Mouse (Mus musculus) liver, adult 2 months (tissue): ENCODE measurements at regions not wholly inside any gene's neighbourhood (a gene's known extent, or its start where the extent isn't known, plus 50 kb on each side); places are given as distances from the start of the nearest gene placed in this dataset.

Source experiments
- DNase-seq: peaks from one replicate; pipeline ENCODE4 v3.0.0-alpha.2; 2011; ENCODE audit warnings: low read depth, low spot score; ENCODE audit errors: extremely low read depth
- H3K27ac ChIP-seq: fragments of 200-500 bp; replicated peaks from 2 replicates; pipeline ENCODE4 v1.5.1; 2012; ENCODE audit warnings: low read depth, mild to moderate bottlenecking, control low read depth, inconsistent platforms, low read length; ENCODE audit not compliant: insufficient read depth
- H3K27me3 ChIP-seq: fragments of 200-500 bp; 2 replicates; pipeline ENCODE4 v1.6.1; 2012; ENCODE audit warnings: mild to moderate bottlenecking, moderate library complexity, low read length, inconsistent platforms; ENCODE audit not compliant: control insufficient read depth, insufficient read depth
- H3K36me3 ChIP-seq: fragments of 200-500 bp; 2 replicates; pipeline ENCODE4 v1.6.1; 2012; ENCODE audit warnings: low read length, inconsistent platforms; ENCODE audit not compliant: control insufficient read depth, insufficient read depth
- H3K4me1 ChIP-seq: fragments of 200-500 bp; 2 replicates; pipeline ENCODE4 v1.6.1; 2011; ENCODE audit warnings: low read length; ENCODE audit not compliant: control insufficient read depth, insufficient read depth
- H3K4me3 ChIP-seq: fragments of 200-500 bp; 2 replicates; pipeline ENCODE4 v1.5.1; 2011; ENCODE audit warnings: low read depth, mild to moderate bottlenecking, control low read depth, low read length, moderate library complexity; ENCODE audit not compliant: insufficient read depth
- H3K79me2 ChIP-seq: fragments of 200-500 bp; 2 replicates; pipeline ENCODE4 v1.6.1; 2012; ENCODE audit warnings: inconsistent platforms, mild to moderate bottlenecking, low read length, moderate library complexity; ENCODE audit not compliant: control insufficient read depth, insufficient read depth
- H3K9ac ChIP-seq: fragments of 200-500 bp; 2 replicates; pipeline ENCODE4 v1.6.1; 2012; ENCODE audit warnings: low read depth, mild to moderate bottlenecking, control low read depth, inconsistent platforms, low read length
- CTCF ChIP-seq: fragments of 200-500 bp; IDR thresholded peaks from 2 replicates; pipeline ENCODE4 v1.5.1; 2011; ENCODE audit warnings: low read depth, low read length, control low read depth
- POLR2A ChIP-seq: fragments of 200-500 bp; IDR thresholded peaks from 2 replicates; pipeline ENCODE4 v1.6.1; 2011; ENCODE audit warnings: low read length, control low read depth; ENCODE audit not compliant: insufficient read depth; ENCODE audit errors: extremely low read depth
- WGBS: fragments of 180-500 bp; shearing (Covaris S2); methylation state at CpG from one replicate; pipeline ENCODE4 v1.1.7; 2018; 5-methylcytosine and 5-hydroxymethylcytosine counted together

- no peak overlapping the region for H3K27ac ChIP-seq
- 90% methylated on average over 4 of the region's 4 CpGs for whole genome bisulfite sequencing
- no peaks in the 10 kb centered on the region for H3K79me2 ChIP-seq
- no peak overlapping the region for H3K9ac ChIP-seq
- H3K36me3 ChIP-seq: no peaks in the 10 kb centered on the region
- no peaks in the 10 kb centered on the region for H3K4me1 ChIP-seq
- TF ChIP-seq CTCF (no peak), POLR2A (no peak)
- no peak for DNase-seq
- H3K27me3 ChIP-seq: no peaks in the 10 kb centered on the region
- H3K4me3 ChIP-seq: no peak overlapping the region
Observed at GRCm38 (mm10) chr3:8001027-8001426, 1380.8 kb upstream of the 1700008P02Rik start.

- no peaks in the 10 kb centered on the region for H3K27me3 ChIP-seq
- 86% methylated on average over 2 of the region's 2 CpGs for WGBS
- H3K27ac ChIP-seq: no peak overlapping the region
- TF ChIP-seq CTCF: no peak
- TF ChIP-seq POLR2A: no peak
- H3K4me3 ChIP-seq: no peak overlapping the region
- H3K9ac ChIP-seq: no peak overlapping the region
- DNase-seq: no peak
- no peaks in the 10 kb centered on the region for H3K79me2 ChIP-seq
- H3K4me1 ChIP-seq: no peaks in the 10 kb centered on the region
- H3K36me3 ChIP-seq: no peaks in the 10 kb centered on the region
Observed at GRCm38 (mm10) chr3:7992322-7992721, 1372.1 kb upstream of the 1700008P02Rik start.

- no peak overlapping the region for H3K27ac ChIP-seq
- WGBS: 47% methylated on average over 3 of the region's 3 CpGs
- no peak for DNase-seq
- no peak overlapping the region for H3K4me3 ChIP-seq
- no peaks in the 10 kb centered on the region for H3K36me3 ChIP-seq
- TF ChIP-seq POLR2A (no peak), CTCF (no peak)
- H3K9ac ChIP-seq: no peak overlapping the region
- H3K27me3 ChIP-seq: no peaks in the 10 kb centered on the region
- no peaks in the 10 kb centered on the region for H3K79me2 ChIP-seq
- no peaks in the 10 kb centered on the region for H3K4me1 ChIP-seq
Observed at GRCm38 (mm10) chr3:7973287-7973686, 1353.0 kb upstream of the 1700008P02Rik start.

GRCm38 (mm10) chr3:7953911-7954310 is 1333.7 kb upstream of the 1700008P02Rik start:
- H3K36me3 ChIP-seq: no peaks in the 10 kb centered on the region
- H3K9ac ChIP-seq: no peak overlapping the region
- H3K4me1 ChIP-seq: no peaks in the 10 kb centered on the region
- TF ChIP-seq POLR2A (no peak), CTCF (no peak)
- whole genome bisulfite sequencing: 88% methylated on average over 1 of the region's 1 CpGs
- no peak overlapping the region for H3K27ac ChIP-seq
- no peak overlapping the region for H3K4me3 ChIP-seq
- no peaks in the 10 kb centered on the region for H3K79me2 ChIP-seq
- no peak for DNase-seq
- no peaks in the 10 kb centered on the region for H3K27me3 ChIP-seq

GRCm38 (mm10) chr3:7943646-7944381 is 1323.6 kb upstream of the 1700008P02Rik start:
- no peak overlapping the region for H3K9ac ChIP-seq
- no peaks in the 10 kb centered on the region for H3K27me3 ChIP-seq
- H3K4me1 ChIP-seq: no peaks in the 10 kb centered on the region
- TF ChIP-seq POLR2A (no peak), CTCF (no peak)
- H3K27ac ChIP-seq: no peak overlapping the region
- H3K36me3 ChIP-seq: no peaks in the 10 kb centered on the region
- H3K79me2 ChIP-seq: no peaks in the 10 kb centered on the region
- WGBS: 73% methylated on average over 8 of the region's 8 CpGs
- H3K4me3 ChIP-seq: no peak overlapping the region
- no peak for DNase-seq
